In genomic region chr8:11225577-11226434, GRCm38 (mm10) we compare ENCODE assay signal across 25 mouse cellular contexts.
A peak's percentile ranks its signal among the peaks of the same experiment; 100 is the strongest.
DNase-seq lines count a peak whose midpoint lies in the region; ATAC-seq and TF ChIP-seq lines count a peak whose summit lies in the region.
"Had no signal": no experiment of that assay in that cellular context is flagged by ENCODE, and none has a peak within 500 bp of the region (broad histone marks: within the 10 kb centered on the region; RNA-seq: fewer than 3 reads in every experiment).

No protein-coding gene starts in this region.

- no peaks in the 10 kb centered on the region for H3K27me3 ChIP-seq in liver, adult 2 months (ENCODE audit: control insufficient read depth, insufficient read depth, low read length)
- no peaks in the 10 kb centered on the region for H3K27me3 ChIP-seq in liver, postnatal 0 days (ENCODE audit: insufficient read depth, low read length)
- no peaks in the 10 kb centered on the region for H3K27me3 ChIP-seq in midbrain, embryonic 11.5 days (ENCODE audit: control insufficient read depth, insufficient read depth, low read length)
- H3K27me3 ChIP-seq: embryonic facial prominence, embryonic 15.5 days; heart, embryonic 13.5 days; hindbrain, embryonic 15.5 days; Patski had no signal

- H3K79me2 ChIP-seq in liver, adult 2 months (ENCODE audit: control insufficient read depth, insufficient read depth, low read length): no peaks in the 10 kb centered on the region

- H3K4me3 ChIP-seq in liver, adult 2 months (ENCODE audit: insufficient read depth, low read depth, low read length): no peak overlapping the region
- no peak overlapping the region for H3K4me3 ChIP-seq in liver, postnatal 0 days (ENCODE audit: low read depth, low read length)
- no peak overlapping the region for H3K4me3 ChIP-seq in midbrain, embryonic 11.5 days (ENCODE audit: low read depth, low read length)
- H3K4me3 ChIP-seq: embryonic facial prominence, embryonic 15.5 days; erythroblast, embryonic 14.5 days; forebrain, embryonic 10.5 days; gastrocnemius, adult 2 months; heart, embryonic 13.5 days; hindbrain, embryonic 15.5 days had no signal

- H3K4me1 ChIP-seq in liver, adult 2 months (ENCODE audit: control insufficient read depth, insufficient read depth, low read length): peaks cover 3% of the 10 kb centered on the region; the same call in 1 of the 2 replicates
- H3K4me1 ChIP-seq in liver, postnatal 0 days (ENCODE audit: insufficient read depth): no peaks in the 10 kb centered on the region
- no peaks in the 10 kb centered on the region; the same call in 1 of the 2 replicates for H3K4me1 ChIP-seq in midbrain, embryonic 11.5 days (ENCODE audit: control insufficient read depth, insufficient read depth, low read length)
- H3K4me1 ChIP-seq: embryonic facial prominence, embryonic 15.5 days; hindbrain, embryonic 15.5 days had no signal

- TF ChIP-seq CTCF in liver, adult 2 months (IDR thresholded peaks at IDR 0.05; ENCODE audit: low read depth, low read length): no peak
- no peak for TF ChIP-seq CTCF in liver, postnatal 0 days (IDR thresholded peaks at IDR 0.05; ENCODE audit: low read depth)

- H3K36me3 ChIP-seq in liver, adult 2 months (ENCODE audit: control insufficient read depth, insufficient read depth, low read length): no peaks in the 10 kb centered on the region
- H3K36me3 ChIP-seq in liver, postnatal 0 days (replicated peaks; ENCODE audit: insufficient read depth, low read length): peaks cover 12% of the 10 kb centered on the region; the same call in 1 of the 2 replicates
- H3K36me3 ChIP-seq in midbrain, embryonic 11.5 days (ENCODE audit: control insufficient read depth, insufficient read depth, low read length): no peaks in the 10 kb centered on the region
- H3K36me3 ChIP-seq: hindbrain, embryonic 15.5 days had no signal

- ATAC-seq in liver, postnatal 0 days: no peak
- ATAC-seq in megakaryocyte progenitor cell, adult 5-6 weeks (replicated peaks; ENCODE audit: poor library complexity): peak; percentile 42; the same call in 1 of the 2 replicates
- ATAC-seq in midbrain, embryonic 11.5 days (ENCODE audit: low FRiP score): no peak
- ATAC-seq: activated CD4-positive, CD25-positive, alpha-beta regulatory T cell, adult 4 months; forebrain, embryonic 14.5 days; Patski had no signal

- peak; percentile 59 for DNase-seq in liver, adult 2 months (ENCODE audit: extremely low read depth, low read depth, low spot score)
- DNase-seq in liver, postnatal 0 days: no peak
- peak; percentile 46 for DNase-seq in lung, postnatal 25 days (ENCODE audit: low spot score)
- DNase-seq in lung, postnatal 14 days: no peak
- DNase-seq in layer of hippocampus, postnatal 10 days (ENCODE audit: low spot score in 2 of 2): no peak
- no peak for DNase-seq in midbrain, embryonic 11.5 days (ENCODE audit: low spot score, missing footprints)
- DNase-seq: adrenal gland, adult 2 months; adrenal gland, postnatal 25 days; B cell, adult 2 months; cerebellum, adult 2 months; cerebellum, postnatal 10 days; embryo, embryonic 11 days; gastrocnemius, adult 2 months; gastrocnemius, postnatal 25 days; heart, adult 11 months; heart, postnatal 36 days had no signal

- no peak overlapping the region for H3K4me2 ChIP-seq in liver, postnatal 0 days (ENCODE audit: low read depth, low read length)
- no peak overlapping the region for H3K4me2 ChIP-seq in midbrain, embryonic 11.5 days
- H3K4me2 ChIP-seq: embryonic facial prominence, embryonic 15.5 days; heart, embryonic 13.5 days; hindbrain, embryonic 15.5 days had no signal

- H3K9me3 ChIP-seq in liver, postnatal 0 days (ENCODE audit: low read length): no peaks in the 10 kb centered on the region
- H3K9me3 ChIP-seq in midbrain, embryonic 11.5 days (ENCODE audit: control insufficient read depth, low read length): no peaks in the 10 kb centered on the region
- H3K9me3 ChIP-seq: embryonic facial prominence, embryonic 15.5 days; forebrain, embryonic 10.5 days; heart, embryonic 13.5 days; hindbrain, embryonic 15.5 days had no signal

- 66% methylated on average over 13 of the region's 13 CpGs for WGBS in liver, adult 2 months
- 74% methylated on average over 13 of the region's 13 CpGs for WGBS in liver, postnatal 0 days (ENCODE audit: insufficient replicate concordance)
- 91% methylated on average over 13 of the region's 13 CpGs for WGBS in midbrain, embryonic 11.5 days

- no peak overlapping the region for H3K27ac ChIP-seq in liver, adult 2 months (replicated peaks; ENCODE audit: insufficient read depth, low read depth, low read length)
- H3K27ac ChIP-seq in liver, postnatal 0 days (ENCODE audit: low read depth): no peak overlapping the region
- H3K27ac ChIP-seq in midbrain, embryonic 11.5 days (ENCODE audit: low read depth, low read length): no peak overlapping the region
- H3K27ac ChIP-seq: embryonic facial prominence, embryonic 15.5 days; gastrocnemius, adult 2 months; heart, embryonic 13.5 days; hindbrain, embryonic 15.5 days had no signal

- no peak overlapping the region for H3K9ac ChIP-seq in liver, adult 2 months (ENCODE audit: low read depth, low read length)
- no peak overlapping the region for H3K9ac ChIP-seq in liver, postnatal 0 days (replicated peaks)
- H3K9ac ChIP-seq in midbrain, embryonic 11.5 days (ENCODE audit: low read length): no peak overlapping the region
- H3K9ac ChIP-seq: embryonic facial prominence, embryonic 15.5 days; heart, embryonic 13.5 days; hindbrain, embryonic 15.5 days had no signal

- no peak for TF ChIP-seq EP300 in liver, postnatal 0 days (IDR thresholded peaks at IDR 0.05; ENCODE audit: low read depth)

- TF ChIP-seq POLR2A in liver, adult 2 months (IDR thresholded peaks at IDR 0.05; ENCODE audit: extremely low read depth, insufficient read depth, low read length): no peak

Comparison
In these comparisons a context has a peak if more than half of its experiments do, and no peak if none do; other contexts are left out.
1. DNase-seq: peak in liver, adult 2 months (single experiment) and lung, postnatal 25 days (single experiment); none in liver, postnatal 0 days (single experiment), lung, postnatal 14 days (single experiment), layer of hippocampus, postnatal 10 days (0 of 2) and midbrain, embryonic 11.5 days (single experiment).